Mouse (Mus musculus) G1E (cell line): ENCODE data around the gene Pcgf1. TPM values are rescaled to one million over a fixed set of nuclear protein-coding genes. Genes with fewer than 3 reads are reported as not detected.

Experiments used
- ATAC-seq: 2 replicates; pipeline ENCODE4 v1.8.0; 2016; ENCODE audit warnings: mild to moderate bottlenecking; ENCODE audit not compliant: insufficient number of reproducible peaks, poor library complexity, low FRiP score, severe bottlenecking; ENCODE audit errors: extremely low read depth
- DNase-seq: peaks from one replicate; pipeline ENCODE4 v3.0.0; 2012; ENCODE audit warnings: low spot score
- H3K27me3 ChIP-seq: 2 replicates; pipeline ENCODE4 v1.6.1; 2012; ENCODE audit warnings: mild to moderate bottlenecking, low read length, inconsistent platforms; ENCODE audit not compliant: insufficient read depth
- H3K36me3 ChIP-seq: replicated peaks from 2 replicates; pipeline ENCODE3; 2012; ENCODE audit warnings: mild to moderate bottlenecking, inconsistent platforms
- H3K4me1 ChIP-seq: 2 replicates; pipeline ENCODE4 v1.6.1; 2012; ENCODE audit warnings: low read depth, low read length, inconsistent platforms, mixed read lengths; ENCODE audit not compliant: insufficient read depth
- H3K4me3 ChIP-seq: 2 replicates; pipeline ENCODE4 v1.5.1; 2012; ENCODE audit warnings: low read depth, mild to moderate bottlenecking, inconsistent platforms, low read length, moderate library complexity, mixed read lengths
- H3K9me3 ChIP-seq: replicated peaks from 2 replicates; pipeline ENCODE4 v1.6.1; 2012; ENCODE audit warnings: inconsistent platforms
- CTCF ChIP-seq: IDR thresholded peaks from 2 replicates; pipeline ENCODE4 v1.5.1; 2012; ENCODE audit warnings: low read depth, low read length, inconsistent platforms, mixed read lengths
- GATA1 ChIP-seq: IDR thresholded peaks from 2 replicates; pipeline ENCODE4 v1.6.1; 2012; ENCODE audit warnings: borderline replicate concordance, low read length, inconsistent platforms, mixed read lengths
- GATA2 ChIP-seq: IDR thresholded peaks from 2 replicates; pipeline ENCODE4 v1.6.1; 2012; ENCODE audit warnings: low read depth, low read length, inconsistent platforms, borderline replicate concordance
- POLR2AphosphoS5 ChIP-seq: IDR thresholded peaks from 2 replicates; pipeline ENCODE4 v1.6.1; 2012; ENCODE audit warnings: low read depth, low read length, inconsistent platforms; ENCODE audit not compliant: insufficient replicate concordance
- TAL1 ChIP-seq: conservative IDR thresholded peaks from 2 replicates; pipeline ENCODE4 v1.6.1; 2012; ENCODE audit warnings: low read depth, low read length, inconsistent platforms, mixed read lengths
- polyA plus RNA-seq: library from polyadenylated mRNA; stranded (reverse); fragments of >175 nt; gene quantifications from 2 replicates; pipeline ENCODE4 v1.2.3, GENCODE M21; 2012
- total RNA-seq, 2 experiments: library from RNA; stranded (forward) in 1 of 2; stranded (reverse) in 1 of 2; fragments of 200-1000 nt in 1 of 2; fragments of >200 nt in 1 of 2; fragmentation: Nextera tagmentation in 1 of 2; gene quantifications; 2 replicates each; pipeline ENCODE4 v1.2.3; 2014 to 2017

Pcgf1 gene
- total and polyA plus RNA-seq, 3 experiments, result 10.8 to 57.1 (median 14.5) TPM

DNA sequence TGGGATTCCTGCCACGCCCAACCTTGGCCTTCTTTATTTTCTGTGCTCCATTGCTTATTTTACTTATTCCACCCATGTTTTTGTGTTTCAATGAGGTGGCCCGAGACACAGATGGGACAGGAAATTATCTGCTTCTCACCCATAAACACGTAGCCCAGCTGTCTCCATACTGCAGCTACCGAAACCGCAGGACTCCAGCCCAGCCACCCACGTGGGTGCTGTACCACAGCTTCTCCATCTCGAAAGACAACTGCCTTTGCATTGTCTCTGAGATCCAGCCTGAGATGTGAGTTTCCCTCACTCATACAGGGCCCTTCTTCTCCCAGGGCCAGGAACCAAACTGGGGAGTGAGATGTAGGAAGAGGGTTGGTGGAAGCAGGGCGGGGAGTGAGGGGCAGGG, 11.7 kb upstream of the Pcgf1 start:
- Histone ChIP-seq H3K4me3 (no peak overlapping the region), H3K4me1 (no peaks in the 10 kb centered on the region), H3K36me3 (peaks cover 38% of the 10 kb centered on the region), H3K9me3 (peaks cover 29% of the 10 kb centered on the region), H3K27me3 (peaks cover 22% of the 10 kb centered on the region; the same call in 1 of the 2 replicates)
- DNase-seq, result no peak
- ATAC-seq, result no peak
- no peak for TF ChIP-seq GATA1
- no peak for TF ChIP-seq POLR2AphosphoS5
- TF ChIP-seq CTCF, result no peak
- TF ChIP-seq GATA2, result no peak
- TF ChIP-seq TAL1, result no peak

- H3K36me3 ChIP-seq, result peaks cover 34% of the 10 kb centered on the region
- TF ChIP-seq GATA1, result no peak
- DNase-seq (no peak), ATAC-seq (no peak)
- H3K27me3 ChIP-seq, result peaks cover 26% of the 10 kb centered on the region; the same call in 1 of the 2 replicates
- no peaks in the 10 kb centered on the region for H3K4me1 ChIP-seq
- peaks cover 33% of the 10 kb centered on the region for H3K9me3 ChIP-seq
- H3K4me3 ChIP-seq, result no peak overlapping the region
These were observed 11.2 kb upstream of the Pcgf1 start for GRCm38 (mm10) chr6:83066441-83066840.

GRCm38 (mm10) chr6:83068221-83068620, 9.4 kb upstream of the Pcgf1 start:
- Histone ChIP-seq H3K27me3 (peaks cover 40% of the 10 kb centered on the region), H3K4me1 (no peaks in the 10 kb centered on the region), H3K4me3 (no peak overlapping the region; the same call in 1 of the 2 replicates), H3K36me3 (peaks cover 24% of the 10 kb centered on the region), H3K9me3 (peaks cover 33% of the 10 kb centered on the region)
- no peak for DNase-seq
- TF ChIP-seq GATA2 (no peak), POLR2AphosphoS5 (no peak), TAL1 (no peak), CTCF (no peak), GATA1 (no peak)
- ATAC-seq, result no peak

- H3K9me3 ChIP-seq, result peaks cover 33% of the 10 kb centered on the region
- peaks cover 20% of the 10 kb centered on the region for H3K36me3 ChIP-seq
- DNase-seq (no peak), ATAC-seq (no peak)
- TF ChIP-seq GATA2, result no peak
- TF ChIP-seq POLR2AphosphoS5, result no peak
- TF ChIP-seq TAL1, result no peak
- no peak for TF ChIP-seq GATA1
- TF ChIP-seq CTCF, result no peak
- no peaks in the 10 kb centered on the region for H3K4me1 ChIP-seq
- peaks cover 44% of the 10 kb centered on the region for H3K27me3 ChIP-seq
- peak overlapping the region; percentile 27; the same call in 1 of the 2 replicates for H3K4me3 ChIP-seq
These were observed 8.8 kb upstream of the Pcgf1 start for GRCm38 (mm10) chr6:83068706-83069487.

GRCm38 (mm10) chr6:83069488-83070246, 8.0 kb upstream of the Pcgf1 start:
- Histone ChIP-seq H3K9me3 (peaks cover 33% of the 10 kb centered on the region), H3K4me1 (no peaks in the 10 kb centered on the region), H3K4me3 (peak overlapping the region; percentile 23; the same call in 1 of the 2 replicates), H3K27me3 (peaks cover 44% of the 10 kb centered on the region), H3K36me3 (peaks cover 15% of the 10 kb centered on the region)
- no peak for DNase-seq
- no peak for ATAC-seq
- TF ChIP-seq CTCF (no peak), GATA2 (no peak), POLR2AphosphoS5 (no peak), TAL1 (no peak), GATA1 (no peak)

GRCm38 (mm10) chr6:83070247-83070310, 7.6 kb upstream of the Pcgf1 start, which contains the start of gene Tlx2:
Gene Tlx2 (minus strand): TSS chr6:83070293.
- ATAC-seq (no peak), DNase-seq (no peak)
- H3K36me3 ChIP-seq, result peaks cover 13% of the 10 kb centered on the region
- peaks cover 33% of the 10 kb centered on the region for H3K9me3 ChIP-seq
- peaks cover 44% of the 10 kb centered on the region for H3K27me3 ChIP-seq
- no peaks in the 10 kb centered on the region for H3K4me1 ChIP-seq
- no peak for TF ChIP-seq CTCF
- peak within 1 kb of the TSS; percentile 23; the same call in 1 of the 2 replicates for H3K4me3 ChIP-seq
